Mouse (Mus musculus): ENCODE data around the gene Fcgr1.
A peak's percentile ranks its signal among the peaks of the same experiment; 100 is the strongest.
"Not testable (repeated sequence)": the region's sequence is repeated elsewhere in the genome, so short reads cannot be mapped to it uniquely, and the experiment has no call there.

Fcgr1 gene

DNA sequence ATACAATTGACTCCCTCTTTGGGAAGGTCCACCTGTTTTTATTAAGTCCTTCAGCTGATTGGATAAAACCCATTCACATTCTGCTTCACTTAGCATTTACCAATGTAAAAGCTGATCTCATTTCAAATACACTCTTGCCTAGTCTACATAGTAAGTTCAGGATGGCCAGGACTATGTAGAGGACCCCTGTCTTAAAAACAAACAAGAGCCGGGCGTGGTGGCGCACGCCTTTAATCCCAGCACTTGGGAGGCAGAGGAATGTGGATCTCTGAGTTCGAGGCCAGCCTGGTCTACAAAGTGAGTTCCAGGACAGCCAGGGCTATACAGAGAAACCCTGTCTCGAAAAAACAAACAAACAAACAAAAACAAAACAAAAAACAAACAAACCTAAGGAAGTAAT, 30.0 kb upstream of the Fcgr1 start:
- DNase-seq, result not testable (repeated sequence)

DNA sequence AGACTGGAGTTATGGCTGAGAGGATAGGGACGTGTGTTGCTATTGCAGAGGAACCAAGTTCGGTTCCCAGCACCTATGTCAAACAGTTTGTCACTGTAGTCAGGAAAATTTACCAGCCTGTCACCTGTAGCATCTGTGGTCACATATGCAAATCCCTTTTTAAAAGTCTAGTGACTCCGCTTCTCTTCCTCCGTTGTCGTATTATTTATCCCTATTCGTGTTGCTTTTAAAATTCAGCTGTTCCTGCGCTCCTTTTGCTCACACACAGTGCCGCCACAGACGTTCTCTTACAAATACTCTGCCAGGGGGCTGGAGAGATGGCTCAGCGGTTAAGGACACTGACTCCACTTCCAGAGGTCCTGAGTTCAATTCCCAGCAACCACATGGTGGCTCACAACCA, 28.8 kb upstream of the Fcgr1 start:
- DNase-seq, result no peak

DNA sequence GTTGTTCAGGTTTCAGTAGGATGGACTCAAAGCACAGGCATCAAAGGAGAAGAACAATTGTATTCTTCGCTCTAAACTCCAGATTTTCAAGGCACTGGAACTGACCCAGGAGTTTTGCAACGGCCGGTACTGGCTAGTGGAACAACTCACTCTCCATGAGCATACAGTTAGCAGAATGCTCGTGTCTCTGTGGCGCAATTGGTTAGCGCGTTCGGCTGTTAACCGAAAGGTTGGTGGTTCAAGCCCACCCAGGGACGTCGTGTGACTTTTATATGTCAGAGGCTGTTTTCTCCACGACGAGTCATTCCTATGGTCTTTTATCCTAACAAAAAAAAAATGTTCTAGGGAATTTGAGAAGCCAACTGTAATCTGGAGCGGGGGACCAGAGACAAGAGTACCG, 28.1 kb upstream of the Fcgr1 start:
- DNase-seq, result peak; percentile 48

DNA sequence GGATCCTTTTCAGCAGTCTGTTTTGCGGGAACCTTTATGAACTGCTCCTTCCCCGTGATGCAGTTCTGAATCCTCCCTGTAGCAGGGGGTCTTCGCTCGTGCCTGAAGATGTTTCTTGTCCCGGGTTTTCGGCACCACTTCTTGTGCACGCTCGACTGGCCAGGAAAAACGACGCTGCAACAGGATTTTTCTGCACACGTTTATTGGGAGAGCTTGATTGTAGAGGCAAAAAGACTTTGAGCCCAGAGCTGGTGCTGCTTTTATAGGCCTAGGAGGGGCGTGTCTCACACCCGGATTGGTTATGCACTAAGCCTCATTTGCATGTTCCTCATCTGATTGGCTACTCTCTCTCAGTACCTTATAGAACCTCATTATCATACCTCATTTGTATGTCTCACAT, 26.2 kb upstream of the Fcgr1 start:
- not testable (repeated sequence) for DNase-seq

DNA sequence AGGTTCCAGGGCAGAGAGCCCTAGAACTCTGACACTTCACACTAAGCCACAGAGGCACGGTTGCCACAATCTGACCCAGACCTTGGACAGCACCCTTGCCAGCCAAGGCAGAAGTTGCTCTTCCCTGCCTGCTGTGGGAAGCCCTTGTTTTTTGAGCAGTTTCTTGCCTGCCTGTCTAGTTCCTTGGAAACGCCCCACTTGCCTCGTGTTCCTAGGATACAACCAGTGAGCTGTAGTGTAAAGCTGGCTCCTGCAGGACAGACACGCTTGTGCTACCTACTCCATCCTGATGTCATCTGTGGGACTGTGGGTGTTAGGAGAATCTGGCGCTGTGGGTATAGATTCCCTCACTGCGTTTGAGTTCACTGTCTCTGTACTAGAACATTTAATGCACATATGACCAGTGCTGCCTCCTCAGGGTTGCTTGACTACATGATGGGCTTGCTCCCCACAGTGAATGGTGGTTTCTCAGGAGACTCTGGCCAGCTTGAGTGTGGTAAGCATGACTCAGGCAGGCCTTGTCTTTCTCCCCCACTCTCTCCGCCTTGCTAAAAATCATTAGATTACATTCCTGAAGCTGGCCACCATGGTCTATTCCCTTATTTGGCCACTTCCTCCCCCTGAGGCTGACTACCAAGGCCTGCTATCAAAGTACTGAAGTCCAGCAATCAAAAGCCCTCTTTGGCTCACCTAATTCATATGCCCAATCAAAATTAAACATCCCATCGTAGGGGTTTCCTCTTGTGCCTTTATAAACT, 18.8 kb upstream of the Fcgr1 start:
- DNase-seq, result no peak

DNA sequence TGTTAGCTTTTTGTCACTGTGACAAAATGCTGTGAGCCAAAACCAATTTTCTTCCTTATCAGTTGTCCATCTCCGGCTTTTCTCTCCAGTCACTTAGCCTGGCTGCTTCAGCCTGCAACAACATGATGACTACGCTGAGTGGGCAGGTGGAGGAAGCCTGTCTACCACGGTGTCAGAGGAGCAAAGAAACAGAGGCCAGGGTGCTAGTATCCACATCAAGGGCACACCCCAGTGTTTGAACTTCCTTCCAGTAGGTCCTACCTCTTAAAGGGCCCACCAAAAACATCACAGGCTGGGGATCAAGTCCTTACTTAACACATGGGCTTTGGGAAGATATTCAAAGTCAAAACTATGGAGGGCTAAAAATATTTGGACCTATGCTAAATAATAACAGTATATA, 15.7 kb upstream of the Fcgr1 start:
- no peak for DNase-seq

DNA sequence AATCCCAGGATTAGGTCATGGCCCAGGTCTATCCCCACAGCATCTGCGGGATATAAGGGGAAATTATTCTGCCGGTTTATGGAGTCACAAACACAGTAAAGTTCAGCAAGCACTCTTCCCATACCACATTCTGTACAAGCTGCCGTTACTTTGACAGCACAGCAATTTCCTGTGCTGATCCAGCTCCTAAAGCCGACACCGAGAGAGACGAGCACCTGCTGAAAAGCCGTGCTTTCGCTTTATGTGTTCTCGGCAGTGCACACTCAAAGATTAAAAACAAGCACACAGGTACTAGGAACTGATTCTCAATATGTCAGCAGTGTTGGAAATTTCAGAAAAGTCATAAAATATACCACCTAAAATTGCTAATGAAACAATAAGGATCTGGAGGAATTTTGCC, 12.7 kb upstream of the Fcgr1 start:
- no peak for DNase-seq

DNA sequence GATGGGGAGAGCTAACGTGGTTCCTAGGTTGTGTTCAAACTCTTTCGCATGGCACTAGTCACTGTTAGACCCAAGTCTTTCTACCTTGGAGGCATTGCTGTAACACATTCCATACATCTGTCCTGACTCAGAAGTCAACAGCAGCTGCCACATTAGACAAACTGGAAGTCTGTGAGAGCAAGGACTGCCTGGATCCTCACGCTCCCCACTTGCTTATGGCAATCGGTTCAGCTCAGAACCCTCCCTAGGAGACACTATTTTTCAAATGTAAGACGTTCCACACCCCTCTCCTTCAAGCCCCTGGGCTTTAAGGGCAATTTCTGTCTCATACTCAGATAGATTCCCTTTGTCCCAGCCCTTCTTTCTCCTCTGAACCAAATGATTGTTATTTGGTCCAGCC, 8.3 kb upstream of the Fcgr1 start:
- no peak for DNase-seq

DNA sequence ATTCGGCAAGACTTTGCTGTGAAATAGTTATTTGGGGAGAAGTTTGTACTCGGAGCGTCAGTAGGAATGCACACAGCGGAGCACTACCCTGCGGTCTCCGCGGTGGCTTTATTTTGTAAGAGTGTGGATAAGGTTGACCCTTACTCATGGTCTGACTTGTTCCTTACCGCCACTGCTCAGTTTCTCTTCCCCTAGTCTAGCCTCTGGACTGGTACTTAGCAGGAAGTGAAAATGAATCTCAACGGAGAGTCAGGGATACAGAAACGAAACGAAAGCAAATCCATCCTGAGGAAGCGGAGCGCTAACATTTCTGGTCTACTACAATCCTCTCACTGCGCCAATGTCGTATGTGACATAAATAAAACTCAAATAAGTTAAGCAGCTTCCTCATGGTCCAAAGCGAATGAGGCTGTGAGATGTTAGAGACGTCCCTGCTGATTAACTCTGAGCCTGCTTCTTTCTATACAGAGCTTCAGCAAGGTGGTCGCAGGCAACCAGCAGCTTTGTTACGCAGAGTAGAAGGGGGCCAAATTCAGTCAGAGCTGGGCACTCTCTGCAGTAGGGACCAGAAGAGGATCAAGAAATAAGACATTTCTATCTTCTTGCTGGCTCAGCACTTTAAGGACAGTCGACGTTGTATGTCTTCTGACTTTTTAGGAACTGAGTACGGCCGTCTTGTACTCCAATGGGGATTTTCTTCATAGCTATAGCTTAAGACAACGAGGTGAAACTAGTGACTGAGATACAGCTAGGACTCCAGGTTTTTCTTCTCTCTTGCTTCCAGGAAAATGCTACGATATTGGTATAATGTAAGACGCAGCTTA, 7.1 kb upstream of the Fcgr1 start:
- no peak for DNase-seq

DNA sequence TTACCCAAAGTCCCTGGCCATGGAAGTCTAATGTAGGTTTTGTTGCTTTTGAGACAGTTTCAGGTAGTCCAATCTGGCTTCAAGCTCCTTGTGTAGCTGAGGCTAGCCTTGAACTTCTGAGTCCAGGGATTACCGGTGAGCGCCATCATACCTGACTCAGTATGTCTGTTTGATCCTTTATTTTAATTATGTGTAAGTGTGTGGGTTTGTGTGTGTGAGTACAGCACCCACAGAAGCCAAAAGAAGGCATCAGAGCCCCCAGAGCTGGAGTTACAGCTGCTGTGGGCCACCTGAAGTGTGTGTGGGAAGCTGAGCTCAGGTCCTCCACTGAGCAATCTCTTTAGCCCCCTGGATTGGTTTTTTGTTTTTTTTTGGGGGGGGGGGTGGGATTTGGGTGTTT, 5.8 kb upstream of the Fcgr1 start:
- no peak for DNase-seq

DNA sequence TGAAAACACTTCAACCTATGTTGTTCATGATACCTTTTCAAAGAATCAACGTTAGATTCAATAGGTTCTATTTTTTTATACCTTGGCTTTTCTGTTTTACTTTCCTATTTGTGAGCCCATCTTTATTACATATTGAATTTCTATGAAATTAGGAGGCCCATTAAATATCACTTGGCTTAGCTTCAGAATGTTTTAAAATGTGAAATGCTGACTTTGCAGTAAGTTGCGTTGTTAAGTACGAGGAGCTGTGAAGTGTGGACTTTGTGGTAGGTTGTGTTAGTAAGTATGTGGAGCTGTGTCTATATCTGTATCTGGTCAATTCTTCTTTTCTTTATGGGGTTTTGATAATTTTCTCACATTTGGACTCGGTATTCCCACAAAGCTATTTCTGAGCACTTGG, 4.6 kb upstream of the Fcgr1 start:
- DNase-seq, result no peak

DNA sequence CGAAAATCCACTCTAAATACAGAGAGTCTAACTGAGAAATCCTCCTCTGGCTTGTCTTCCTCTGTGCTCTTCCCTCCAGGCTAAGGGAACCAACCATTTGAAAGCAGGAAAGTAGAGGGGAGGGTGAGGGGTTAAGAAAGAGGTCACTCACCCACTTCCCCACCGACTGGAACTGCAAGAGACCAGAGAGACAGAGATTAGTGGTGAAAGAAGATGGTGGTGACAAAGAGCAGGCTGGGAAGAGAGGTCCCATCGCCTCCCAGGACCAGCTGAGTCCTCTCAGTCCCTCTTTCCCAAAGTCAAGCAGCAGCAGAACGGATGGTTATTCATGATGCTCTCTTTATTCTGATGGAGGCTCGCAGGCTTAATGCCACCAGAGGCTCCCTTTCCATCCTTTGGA, 401 bp downstream of the Fcgr1 start:
- DNase-seq, result no peak

DNA sequence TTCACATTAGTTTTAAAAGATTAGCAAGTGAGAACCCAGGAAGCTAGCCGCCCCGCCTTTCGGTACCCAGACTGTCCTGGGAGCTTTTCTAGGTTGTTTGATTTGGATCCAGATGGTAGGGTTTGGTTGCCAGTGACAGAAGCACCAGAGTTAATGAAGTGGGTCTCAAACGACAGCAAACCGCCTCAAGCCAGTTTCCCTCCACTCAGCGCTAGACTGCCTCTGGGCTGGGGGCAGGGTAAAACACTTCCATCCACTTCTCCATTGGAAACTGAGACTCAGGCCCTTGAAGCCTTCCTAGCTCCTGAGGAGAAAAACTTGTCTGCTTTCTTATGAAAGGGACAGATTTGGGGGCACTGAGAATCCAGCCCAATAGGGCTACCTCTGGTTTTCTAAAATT, 1.1 kb downstream of the Fcgr1 start:
- DNase-seq, result no peak

DNA sequence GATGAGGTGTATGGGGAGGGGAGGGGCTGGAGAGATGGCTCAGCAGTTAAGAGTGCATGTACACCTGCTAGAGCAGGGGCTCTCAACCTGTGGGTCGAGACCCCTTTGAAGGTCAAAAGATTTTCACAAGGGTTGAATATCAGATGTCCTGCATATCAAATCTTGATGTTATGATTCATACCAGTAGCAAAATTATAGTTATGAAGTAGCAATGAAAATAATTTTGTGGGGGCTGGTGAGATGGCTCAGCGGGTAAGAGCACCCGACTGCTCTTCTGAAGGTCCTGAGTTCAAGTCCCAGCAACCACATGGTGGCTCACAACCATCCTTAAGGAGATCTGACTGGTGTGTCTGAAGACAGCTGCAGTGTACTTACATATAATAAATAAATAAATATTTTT, 3.0 kb downstream of the Fcgr1 start:
- DNase-seq, result not testable (repeated sequence)

DNA sequence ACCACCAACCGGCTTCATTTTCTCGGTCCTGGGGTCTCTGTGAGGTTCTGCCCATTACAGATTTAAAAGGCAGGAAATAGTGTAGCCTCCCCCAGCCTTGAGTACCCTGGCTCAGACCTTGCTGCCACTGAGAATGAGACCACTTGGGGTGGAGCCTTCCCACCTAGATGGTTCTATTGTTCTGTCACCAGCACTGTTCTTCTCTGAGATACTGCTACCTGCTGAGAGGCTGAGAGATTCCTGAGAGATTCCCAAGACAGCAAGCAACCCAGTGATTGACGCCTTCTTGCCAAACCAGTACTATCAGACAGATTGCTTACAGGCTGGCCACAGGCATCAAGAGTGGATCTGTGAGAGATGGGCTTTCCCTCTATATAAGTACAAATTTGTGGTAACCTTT, 4.6 kb downstream of the Fcgr1 start:
- no peak for DNase-seq

DNA sequence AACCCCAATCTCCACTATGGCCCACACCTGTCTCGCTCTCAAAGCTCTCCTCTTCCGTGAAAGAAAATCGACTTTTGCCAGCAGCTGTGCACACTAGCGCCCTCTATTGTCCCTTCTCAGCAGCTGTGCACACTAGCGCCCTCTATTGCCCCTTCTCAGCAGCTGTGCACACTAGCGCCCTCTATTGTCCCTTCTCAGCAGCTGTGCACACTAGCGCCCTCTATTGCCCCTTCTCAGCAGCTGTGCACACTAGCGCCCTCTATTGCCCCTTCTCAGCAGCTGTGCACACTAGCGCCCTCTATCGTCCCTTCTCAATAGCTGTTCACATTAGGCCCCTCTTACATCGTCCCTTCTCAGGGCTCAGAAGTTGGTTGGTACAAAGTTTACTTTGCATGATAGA, 6.4 kb downstream of the Fcgr1 start:
- not testable (repeated sequence) for DNase-seq

DNA sequence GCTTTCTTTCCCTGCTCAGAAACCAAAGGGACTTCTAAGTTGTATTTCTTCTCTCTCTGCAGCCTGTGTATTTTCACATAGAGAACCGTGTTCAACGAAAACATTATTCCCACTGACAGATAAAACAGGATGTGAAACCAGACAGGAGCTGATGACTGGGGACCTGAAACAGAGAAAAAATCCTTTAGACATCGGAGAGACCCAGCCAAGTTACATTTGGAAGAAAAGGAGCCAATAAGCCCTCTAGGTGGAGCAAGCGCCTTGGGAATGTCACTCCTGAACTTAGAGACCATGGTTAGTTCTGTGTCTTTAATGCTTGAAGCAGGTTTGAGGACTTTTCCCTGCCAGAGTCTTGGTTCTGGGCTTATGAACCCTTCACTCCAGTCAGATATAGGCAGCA, 9.3 kb downstream of the Fcgr1 start:
- DNase-seq, result no peak

DNA sequence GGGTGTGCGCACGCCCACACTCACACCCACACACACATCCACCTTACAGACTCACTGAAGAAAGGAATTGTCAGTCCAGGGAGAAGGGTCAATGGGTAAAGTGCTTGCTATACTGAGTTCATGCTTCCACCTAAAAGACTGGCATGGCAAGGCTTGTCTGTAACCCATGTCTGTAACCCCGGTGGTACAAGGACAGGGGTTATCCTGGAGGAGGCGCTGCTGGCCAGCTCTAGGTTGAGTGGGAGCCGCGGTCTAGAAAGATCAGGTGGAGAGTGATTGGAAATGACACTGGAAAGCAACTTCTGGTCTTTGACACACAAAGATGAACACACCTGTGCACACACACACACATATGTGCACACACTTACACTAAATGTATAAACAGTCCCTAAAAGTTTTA, 13.1 kb downstream of the Fcgr1 start:
- DNase-seq, result peak; percentile 16

DNA sequence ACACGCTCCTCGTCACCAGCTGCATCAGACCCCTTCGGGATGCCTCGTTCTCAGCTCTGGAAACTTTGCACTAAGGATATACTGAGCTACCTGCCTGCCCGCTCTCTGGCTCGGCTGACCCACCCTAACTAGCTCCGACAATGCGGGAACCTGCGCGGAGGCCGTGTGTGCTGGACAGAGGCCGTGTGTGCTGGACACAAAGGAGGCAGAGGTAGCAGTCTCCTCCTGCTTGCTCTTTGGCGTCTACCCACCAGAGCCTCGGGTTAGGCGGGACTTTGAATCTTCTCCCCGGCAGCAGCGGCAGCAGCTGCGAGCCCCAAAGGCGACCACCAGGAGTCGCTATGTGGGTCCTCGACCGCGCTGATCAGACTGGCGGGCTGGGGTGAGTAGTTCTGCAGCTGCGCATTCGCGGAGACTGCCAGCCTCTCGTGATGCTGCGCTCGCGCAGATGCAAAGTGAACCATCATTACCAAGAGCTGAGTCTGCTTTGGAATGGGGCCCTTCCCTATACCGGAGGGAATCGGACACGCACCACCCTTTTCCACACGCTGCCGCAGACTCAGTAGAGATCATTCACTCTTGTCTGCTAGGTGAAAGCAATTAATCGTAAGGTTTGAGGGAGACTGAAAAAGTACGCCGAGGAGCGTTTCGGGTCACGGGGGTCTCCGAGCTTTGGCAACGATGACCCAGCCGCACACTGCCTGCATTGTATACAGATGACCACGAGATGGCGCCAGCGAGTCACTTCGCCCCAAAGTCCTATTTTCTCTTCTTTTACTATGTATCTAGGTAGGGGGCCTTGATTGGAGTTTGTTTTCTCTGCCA, 15.8 kb downstream of the Fcgr1 start:
- DNase-seq, result peak; percentile 93

DNA sequence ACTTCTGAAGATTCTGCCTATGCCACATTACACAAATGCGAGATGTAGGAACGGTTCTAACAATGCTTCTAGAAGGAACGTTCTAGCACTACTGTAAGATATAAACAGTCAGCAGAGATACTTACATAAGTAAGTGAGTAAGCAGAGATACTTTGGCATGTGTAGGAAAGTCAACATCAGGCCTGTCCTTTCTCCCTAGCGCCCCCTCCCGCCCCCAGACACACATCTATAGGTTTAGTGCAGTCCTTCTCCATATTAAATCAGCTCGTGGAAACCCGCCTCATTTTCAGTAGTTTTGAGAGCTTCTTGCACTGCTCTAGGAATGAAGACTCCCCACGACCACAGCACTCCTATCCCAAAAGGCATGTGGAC, 16.4 kb downstream of the Fcgr1 start:
- DNase-seq, result peak; percentile 85

DNA sequence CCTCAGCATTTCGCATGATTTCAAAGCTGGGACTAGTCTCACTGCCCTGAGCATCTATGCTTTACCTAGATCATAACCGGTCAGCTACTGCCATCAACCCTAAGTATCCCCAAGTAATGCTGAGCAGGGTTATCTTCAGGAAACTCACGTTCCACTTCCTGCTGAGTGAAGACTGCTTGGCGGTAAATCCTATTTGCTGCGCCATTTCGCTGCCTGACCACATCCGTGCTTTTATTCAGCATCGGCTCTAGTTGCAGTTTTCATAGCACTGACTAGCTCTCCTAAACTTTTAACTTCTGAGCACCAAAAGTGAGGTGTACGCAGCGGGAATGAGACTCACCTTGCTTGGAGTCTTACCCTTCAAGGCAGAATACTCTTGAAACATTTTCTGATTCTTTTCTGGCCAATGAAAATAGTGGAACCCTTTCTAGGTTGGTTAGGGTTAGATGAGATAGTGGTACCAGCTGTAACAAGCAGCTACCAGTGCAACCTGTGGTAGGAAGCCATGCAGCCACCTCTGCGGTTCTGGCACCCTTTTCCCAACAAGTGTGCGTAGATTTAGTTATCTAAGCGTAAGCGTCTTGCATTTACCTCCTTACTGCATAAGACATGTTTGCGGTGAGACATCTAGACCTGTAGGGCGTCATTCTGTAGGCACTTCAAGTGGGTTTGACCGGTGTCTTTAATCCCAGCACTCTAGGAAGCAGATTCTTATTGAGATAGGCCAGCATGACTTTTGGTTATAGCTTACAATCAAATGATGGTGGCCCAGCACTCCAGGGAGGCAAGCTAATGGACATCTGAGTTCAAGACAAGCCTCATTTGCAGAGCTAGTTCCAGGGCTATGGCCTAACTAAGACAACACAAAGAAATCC, 19.9 kb downstream of the Fcgr1 start:
- DNase-seq, result no peak
